Mouse (Mus musculus) embryonic facial prominence, embryonic 11.5 days (tissue): ENCODE data around the gene Mettl11b. TPM values are rescaled to one million over a fixed set of nuclear protein-coding genes. Genes with fewer than 3 reads are reported as not detected.
A peak's percentile ranks its signal among the peaks of the same experiment; 100 is the strongest.

ENCODE experiments used
- ATAC-seq: fragments of 200-750 bp; cut with Nextera tagmentation; replicated peaks from 2 replicates; pipeline ENCODE4 v1.8.0; 2017; ENCODE audit warnings: low read depth; ENCODE audit not compliant: insufficient number of reproducible peaks, low FRiP score, low TSS enrichment
- DNase-seq: peaks from one replicate; pipeline ENCODE4 v3.0.0-alpha.2; 2015; ENCODE audit warnings: low spot score
- H3K27ac ChIP-seq: fragments of 300-500 bp; sonication (generic); replicated peaks from 2 replicates; pipeline ENCODE4 v1.5.1; 2014; ENCODE audit warnings: mild to moderate bottlenecking, low read depth, low read length, control low read depth
- H3K27me3 ChIP-seq: fragments of 300-500 bp; sonication (generic); 2 replicates; pipeline ENCODE4 v1.6.1; 2014; ENCODE audit warnings: mild to moderate bottlenecking, low read length, moderate library complexity, mixed read lengths; ENCODE audit not compliant: control insufficient read depth, insufficient read depth
- H3K36me3 ChIP-seq: fragments of 300-500 bp; sonication (generic); replicated peaks from 2 replicates; pipeline ENCODE4 v1.6.1; 2014; ENCODE audit warnings: low read depth, mild to moderate bottlenecking, low read length, moderate library complexity, mixed read lengths; ENCODE audit not compliant: control insufficient read depth, insufficient read depth
- H3K4me1 ChIP-seq: fragments of 300-500 bp; sonication (generic); 2 replicates; pipeline ENCODE4 v1.6.1; 2014; ENCODE audit warnings: low read length, mixed read lengths; ENCODE audit not compliant: control insufficient read depth, insufficient read depth
- H3K4me2 ChIP-seq: fragments of 300-500 bp; sonication (generic); 2 replicates; pipeline ENCODE4 v1.6.1; 2014; ENCODE audit warnings: low read depth, mild to moderate bottlenecking, control low read depth, low read length, moderate library complexity
- H3K4me3 ChIP-seq: fragments of 300-500 bp; sonication (generic); 2 replicates; pipeline ENCODE4 v1.5.1; 2014; ENCODE audit warnings: low read depth, low read length, control low read depth
- H3K9ac ChIP-seq: fragments of 300-500 bp; sonication (generic); replicated peaks from 2 replicates; pipeline ENCODE4 v1.6.1; 2014; ENCODE audit warnings: mild to moderate bottlenecking, control low read depth, low read length
- H3K9me3 ChIP-seq: fragments of 300-500 bp; sonication (generic); replicated peaks from 2 replicates; pipeline ENCODE4 v1.6.1; 2016; ENCODE audit warnings: mild to moderate bottlenecking, low read length, inconsistent platforms, mixed read lengths; ENCODE audit not compliant: control insufficient read depth
- WGBS: fragments of 180-500 bp; shearing (Covaris S2); extraction: QIAGEN DNeasy Blood & Tissue Kit; methylation state at CpG from one replicate; pipeline ENCODE4 v1.1.7; 2014; 5-methylcytosine and 5-hydroxymethylcytosine counted together
- polyA plus RNA-seq: library from polyadenylated mRNA; unstranded; fragments of >200 nt; fragmentation: Nextera tagmentation; extraction: Ambion mirVana; gene quantifications from 2 replicates; pipeline ENCODE4 v1.2.1, GENCODE M21; 2014

Gene Mettl11b
- polyA plus RNA-seq, 1 experiment from 2014 or later: 1.2 TPM

DNA sequence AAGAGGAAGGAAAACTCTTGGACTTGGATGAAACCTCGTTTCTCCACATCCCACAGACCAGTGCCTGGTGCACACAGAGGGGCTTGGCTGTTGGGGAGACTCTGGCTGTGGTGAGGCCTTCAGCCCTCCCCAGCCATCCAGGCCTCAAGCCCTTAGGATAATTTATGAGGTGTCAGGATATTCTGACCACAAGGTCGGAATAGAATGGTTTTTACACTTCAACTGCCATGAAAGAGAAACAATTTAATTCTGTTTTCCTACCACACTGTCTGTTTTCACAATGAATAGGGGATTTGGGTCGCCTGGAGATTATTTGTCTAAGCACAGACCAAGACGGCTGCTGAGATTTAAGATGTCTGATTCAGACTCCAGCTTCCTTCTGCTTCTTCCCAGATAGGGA is 54.3 kb downstream of the Mettl11b start:
- DNase-seq: no peak
- WGBS: 43% methylated on average over 4 of the region's 4 CpGs
- Histone ChIP-seq H3K27me3 (no peaks in the 10 kb centered on the region), H3K4me3 (no peak overlapping the region), H3K9me3 (no peaks in the 10 kb centered on the region), H3K4me1 (no peaks in the 10 kb centered on the region), H3K36me3 (no peaks in the 10 kb centered on the region), H3K27ac (no peak overlapping the region), H3K9ac (no peak overlapping the region), H3K4me2 (no peak overlapping the region)
- no peak for ATAC-seq

DNA sequence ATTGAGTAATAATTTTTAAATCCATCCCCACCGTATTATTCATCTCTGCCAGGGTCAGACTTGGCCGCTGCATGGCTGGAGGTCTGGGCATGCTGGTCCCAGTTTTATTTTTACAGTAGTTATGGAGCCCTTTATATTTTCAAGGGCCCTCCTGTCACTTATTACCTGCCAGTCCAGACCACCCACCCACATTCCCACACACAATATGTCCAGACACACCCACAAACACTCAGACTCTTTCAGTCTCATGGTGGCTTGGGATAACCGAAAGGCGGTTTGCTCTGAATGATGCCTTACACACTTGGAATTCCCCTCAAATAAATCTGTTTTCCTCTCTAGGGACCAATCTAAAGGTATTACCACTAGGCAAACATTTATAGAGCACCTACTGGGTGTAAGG is 55.1 kb downstream of the Mettl11b start:
- Histone ChIP-seq H3K4me1 (no peaks in the 10 kb centered on the region), H3K27me3 (no peaks in the 10 kb centered on the region), H3K9me3 (no peaks in the 10 kb centered on the region), H3K36me3 (no peaks in the 10 kb centered on the region), H3K4me2 (no peak overlapping the region), H3K4me3 (no peak overlapping the region), H3K9ac (no peak overlapping the region), H3K27ac (no peak overlapping the region)
- DNase-seq (no peak), ATAC-seq (no peak)
- 82% methylated on average over 4 of the region's 4 CpGs for WGBS

DNA sequence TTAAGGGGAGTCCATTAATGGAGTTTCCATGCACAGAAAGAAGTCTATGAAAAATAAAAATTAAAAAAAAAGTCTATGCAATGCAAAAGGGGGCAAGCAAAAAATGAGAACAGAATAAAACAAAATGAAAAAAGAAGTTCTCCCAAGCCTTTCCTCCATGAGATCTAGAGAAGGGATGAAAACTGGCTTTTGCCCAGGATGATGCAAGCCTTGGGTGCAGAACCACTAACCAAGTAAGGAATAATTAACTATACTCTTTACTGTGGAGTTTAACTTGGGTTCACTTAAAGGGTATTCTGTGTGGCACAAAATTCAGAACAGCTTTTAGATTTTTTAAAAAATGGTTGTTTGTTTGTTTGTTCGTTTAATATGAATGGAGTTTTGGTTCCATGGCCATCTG is 62.6 kb downstream of the Mettl11b start:
- WGBS: 90% methylated on average over 1 of the region's 1 CpGs
- no peaks in the 10 kb centered on the region for H3K36me3 ChIP-seq
- no peak overlapping the region for H3K27ac ChIP-seq
- ATAC-seq (no peak), DNase-seq (no peak)
- H3K4me2 ChIP-seq: no peak overlapping the region
- H3K9ac ChIP-seq: no peak overlapping the region
- no peaks in the 10 kb centered on the region for H3K27me3 ChIP-seq
- no peaks in the 10 kb centered on the region for H3K4me1 ChIP-seq
- H3K4me3 ChIP-seq: no peak overlapping the region
- no peaks in the 10 kb centered on the region for H3K9me3 ChIP-seq

DNA sequence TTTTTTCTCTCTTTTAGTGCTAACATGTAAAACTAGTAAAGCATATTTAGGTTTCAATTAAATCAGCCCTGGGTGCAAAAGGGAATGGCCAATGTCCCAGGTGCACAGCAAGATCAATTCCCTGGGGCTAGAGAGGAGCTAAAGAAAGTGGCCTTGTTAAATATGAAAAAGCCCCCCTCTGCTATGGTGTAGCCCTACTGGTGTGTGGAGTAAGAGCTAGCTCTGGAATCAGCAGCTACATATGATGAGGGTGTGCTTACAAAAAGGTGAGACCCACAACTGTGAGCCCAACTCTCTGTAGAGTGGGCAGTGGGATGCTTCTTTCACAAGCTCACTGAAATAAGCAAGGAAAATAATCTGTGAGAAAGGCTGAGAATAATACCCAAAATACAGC is 66.5 kb downstream of the Mettl11b start:
- no peak for ATAC-seq
- Histone ChIP-seq H3K36me3 (no peaks in the 10 kb centered on the region), H3K4me1 (peaks cover 3% of the 10 kb centered on the region; the same call in 1 of the 2 replicates), H3K27ac (no peak overlapping the region), H3K9me3 (no peaks in the 10 kb centered on the region), H3K4me3 (no peak overlapping the region), H3K27me3 (no peaks in the 10 kb centered on the region), H3K4me2 (no peak overlapping the region), H3K9ac (no peak overlapping the region)
- DNase-seq: no peak

DNA sequence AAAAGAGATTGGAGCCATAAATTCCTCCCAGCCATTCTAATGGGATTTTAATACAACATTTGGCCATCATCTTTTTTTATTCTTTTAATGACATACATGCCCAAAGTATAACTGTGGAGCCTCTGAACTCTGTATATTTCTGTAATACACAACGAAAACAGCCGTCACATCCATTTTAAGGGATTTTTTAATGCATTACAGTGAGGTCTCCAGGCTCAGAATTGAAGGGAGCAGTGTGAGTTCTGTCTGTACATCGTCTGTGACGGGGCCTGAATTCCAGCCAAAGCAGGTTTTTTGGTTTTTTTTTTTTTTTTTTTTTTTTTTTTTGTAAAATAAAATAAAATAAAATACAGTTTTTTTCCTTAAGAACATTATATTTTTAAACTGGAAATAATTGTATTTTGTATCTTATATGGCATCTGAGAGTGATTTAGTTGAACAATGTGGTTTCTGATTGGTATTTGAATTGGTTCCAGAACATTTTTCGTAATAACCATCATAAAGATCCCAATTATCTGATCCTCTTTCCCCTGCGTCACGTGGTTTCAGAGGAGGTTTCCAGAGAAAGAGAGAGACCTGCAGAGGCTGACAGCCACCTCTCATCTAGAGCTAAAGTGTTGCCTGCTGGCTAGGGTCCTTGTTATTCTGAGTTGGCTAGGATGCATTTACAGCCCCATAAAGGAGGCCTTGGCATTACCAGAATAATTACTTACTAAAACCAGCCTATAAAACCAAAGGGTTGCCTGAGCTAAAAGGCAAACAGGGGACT is 67.1 kb downstream of the Mettl11b start:
- 41% methylated on average over 7 of the region's 7 CpGs for WGBS
- ATAC-seq (no peak), DNase-seq (peak; percentile 70)
- no peak overlapping the region for H3K9ac ChIP-seq
- H3K36me3 ChIP-seq: no peaks in the 10 kb centered on the region
- H3K4me3 ChIP-seq: no peak overlapping the region
- no peaks in the 10 kb centered on the region for H3K9me3 ChIP-seq
- peaks cover 3% of the 10 kb centered on the region; the same call in 1 of the 2 replicates for H3K4me1 ChIP-seq
- no peak overlapping the region for H3K4me2 ChIP-seq
- H3K27ac ChIP-seq: no peak overlapping the region
- H3K27me3 ChIP-seq: no peaks in the 10 kb centered on the region

DNA sequence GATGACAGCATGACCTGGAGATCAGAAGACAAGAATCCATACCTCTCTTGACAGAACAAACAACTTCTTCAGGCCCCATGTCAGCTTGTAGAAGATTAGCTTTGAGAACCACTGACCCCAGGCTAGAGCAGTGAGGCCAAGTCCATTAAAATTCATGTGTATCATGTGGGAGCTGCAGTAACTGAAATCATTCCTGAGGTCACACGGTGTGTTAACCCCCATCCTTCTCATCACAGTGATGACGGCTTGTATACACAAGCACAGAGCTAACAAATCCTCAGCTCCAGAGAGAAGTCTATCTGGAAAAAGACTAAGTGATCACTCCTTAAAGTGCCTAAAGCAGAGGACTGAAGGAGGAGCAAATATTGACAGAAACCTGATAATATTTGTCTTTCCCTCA is 68.0 kb downstream of the Mettl11b start:
- no peak overlapping the region for H3K4me3 ChIP-seq
- H3K9ac ChIP-seq: no peak overlapping the region
- ATAC-seq: no peak
- H3K4me1 ChIP-seq: peaks cover 3% of the 10 kb centered on the region; the same call in 1 of the 2 replicates
- no peaks in the 10 kb centered on the region for H3K9me3 ChIP-seq
- no peaks in the 10 kb centered on the region for H3K36me3 ChIP-seq
- no peaks in the 10 kb centered on the region for H3K27me3 ChIP-seq
- WGBS: 36% methylated on average over 2 of the region's 2 CpGs
- DNase-seq: no peak
- H3K4me2 ChIP-seq: no peak overlapping the region
- no peak overlapping the region for H3K27ac ChIP-seq

DNA sequence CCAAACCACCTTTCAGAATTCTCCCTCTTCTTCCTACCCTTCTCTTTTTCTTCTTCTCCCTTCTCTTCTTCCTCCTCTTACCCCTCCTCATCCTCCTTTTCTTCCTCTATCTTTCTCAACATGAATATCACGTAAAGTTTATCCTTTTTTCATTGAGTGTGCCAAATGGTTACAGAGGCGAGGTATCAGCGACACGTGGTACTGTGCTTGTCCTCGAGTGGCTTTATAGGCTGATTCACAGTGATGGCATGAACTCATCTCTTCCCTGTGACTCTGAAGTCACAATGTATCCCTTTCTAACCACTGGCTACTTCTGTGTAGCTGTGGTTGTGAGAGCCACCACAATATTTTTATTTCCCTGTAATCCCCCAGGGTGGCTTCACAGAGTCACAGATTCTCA is 68.6 kb downstream of the Mettl11b start:
- Histone ChIP-seq H3K27ac (no peak overlapping the region), H3K4me2 (no peak overlapping the region), H3K4me3 (no peak overlapping the region), H3K4me1 (peaks cover 3% of the 10 kb centered on the region; the same call in 1 of the 2 replicates), H3K36me3 (no peaks in the 10 kb centered on the region), H3K9ac (no peak overlapping the region), H3K9me3 (no peaks in the 10 kb centered on the region), H3K27me3 (no peaks in the 10 kb centered on the region)
- 95% methylated on average over 5 of the region's 5 CpGs for WGBS
- ATAC-seq: no peak
- no peak for DNase-seq
